ENCODE assay signal across 8 mouse cellular contexts in genomic region chr17:24455523-24456206, GRCm38 (mm10). TPM values are rescaled to one million over a fixed set of nuclear protein-coding genes. Genes with fewer than 3 reads are reported as not detected.
DNase-seq lines count a peak whose midpoint lies in the region; ATAC-seq and TF ChIP-seq lines count a peak whose summit lies in the region.
"Not testable (repeated sequence)": the region's sequence is repeated elsewhere in the genome, so short reads cannot be mapped to it uniquely, and the experiment has no call there.
"Had no signal": no experiment of that assay in that cellular context is flagged by ENCODE, and none has a peak within 500 bp of the region (broad histone marks: within the 10 kb centered on the region; RNA-seq: fewer than 3 reads in every experiment).

No protein-coding gene starts in this region.

- H3K4me3 ChIP-seq in G1E (ENCODE audit: low read depth, low read length) = peak overlapping the region; percentile 76; the same call in 1 of the 2 replicates
- H3K4me3 ChIP-seq in erythroblast, embryonic 14.5 days (replicated peaks) = peak overlapping the region; percentile 78
- peak overlapping the region; percentile 87 for H3K4me3 ChIP-seq in heart, embryonic 13.5 days
- peak overlapping the region; percentile 90; the same call in 1 of the 2 replicates for H3K4me3 ChIP-seq in intestine, embryonic 14.5 days (ENCODE audit: low read depth, low read length)
- H3K4me3 ChIP-seq in limb, embryonic 12.5 days (replicated peaks) = peak overlapping the region; percentile 83; the same call in 1 of the 2 replicates
- peak overlapping the region; percentile 33; the same call in 1 of the 2 replicates for H3K4me3 ChIP-seq in lung, embryonic 16.5 days (ENCODE audit: low read length)

- not testable (repeated sequence) for DNase-seq in G1E (ENCODE audit: low spot score); intestine, embryonic 14.5 days (ENCODE audit: low spot score)
- DNase-seq in naive thymus-derived CD4-positive, alpha-beta T cell, adult 2 months (ENCODE audit: low read depth) = peak; percentile 42

- peak overlapping the region; percentile 73 for H3K27ac ChIP-seq in heart, embryonic 13.5 days (replicated peaks)
- H3K27ac ChIP-seq in intestine, embryonic 14.5 days (ENCODE audit: low read depth) = 0 out of 2 replicates have a peak overlapping the region, but pooled peaks have one; percentile 22
- peak overlapping the region; percentile 42; the same call in 1 of the 2 replicates for H3K27ac ChIP-seq in limb, embryonic 12.5 days
- peak overlapping the region; percentile 55 for H3K27ac ChIP-seq in lung, embryonic 16.5 days (ENCODE audit: low read length)

- H3K27me3 ChIP-seq in G1E (ENCODE audit: insufficient read depth, low read length); erythroblast, embryonic 14.5 days (ENCODE audit: control insufficient read depth); heart, embryonic 13.5 days (replicated peaks); intestine, embryonic 14.5 days (replicated peaks; ENCODE audit: control insufficient read depth, insufficient read depth, low read length); limb, embryonic 12.5 days; lung, embryonic 16.5 days (ENCODE audit: control insufficient read depth, insufficient read depth, low read depth, low read length): not testable (repeated sequence)

- peak overlapping the region; percentile 80 for H3K4me2 ChIP-seq in heart, embryonic 13.5 days
- H3K4me2 ChIP-seq in intestine, embryonic 14.5 days (ENCODE audit: low read length) = peak overlapping the region; percentile 79
- peak overlapping the region; percentile 70 for H3K4me2 ChIP-seq in limb, embryonic 12.5 days
- peak overlapping the region; percentile 40 for H3K4me2 ChIP-seq in lung, embryonic 16.5 days (ENCODE audit: low read depth, low read length)

- H3K36me3 ChIP-seq in G1E (replicated peaks) = peaks cover 32% of the 10 kb centered on the region
- H3K36me3 ChIP-seq in erythroblast, embryonic 14.5 days (ENCODE audit: control insufficient read depth) = peaks cover 58% of the 10 kb centered on the region
- peaks cover 12% of the 10 kb centered on the region for H3K36me3 ChIP-seq in heart, embryonic 13.5 days
- peaks cover 16% of the 10 kb centered on the region for H3K36me3 ChIP-seq in intestine, embryonic 14.5 days (ENCODE audit: control insufficient read depth, insufficient read depth, low read length)
- peaks cover 13% of the 10 kb centered on the region for H3K36me3 ChIP-seq in limb, embryonic 12.5 days
- H3K36me3 ChIP-seq in lung, embryonic 16.5 days (ENCODE audit: control insufficient read depth, insufficient read depth, low read length) = not testable (repeated sequence)

- not testable (repeated sequence) for H3K9ac ChIP-seq in heart, embryonic 13.5 days; intestine, embryonic 14.5 days (ENCODE audit: low read length); limb, embryonic 12.5 days (replicated peaks); lung, embryonic 16.5 days (ENCODE audit: low read length)

- WGBS in heart, embryonic 13.5 days = 52% methylated on average over 10 of the region's 10 CpGs
- 52% methylated on average over 10 of the region's 10 CpGs for WGBS in intestine, embryonic 14.5 days
- WGBS in limb, embryonic 12.5 days = 53% methylated on average over 10 of the region's 10 CpGs
- WGBS in lung, embryonic 16.5 days = 51% methylated on average over 10 of the region's 10 CpGs

- peaks cover 32% of the 10 kb centered on the region for H3K4me1 ChIP-seq in G1E (ENCODE audit: insufficient read depth, low read depth, low read length)
- peaks cover 52% of the 10 kb centered on the region for H3K4me1 ChIP-seq in erythroblast, embryonic 14.5 days (ENCODE audit: control insufficient read depth)
- H3K4me1 ChIP-seq in heart, embryonic 13.5 days = peaks cover 20% of the 10 kb centered on the region
- H3K4me1 ChIP-seq in intestine, embryonic 14.5 days (replicated peaks; ENCODE audit: control insufficient read depth, insufficient read depth, low read length); limb, embryonic 12.5 days (replicated peaks): not testable (repeated sequence)
- peaks cover 11% of the 10 kb centered on the region for H3K4me1 ChIP-seq in lung, embryonic 16.5 days (replicated peaks; ENCODE audit: control insufficient read depth, insufficient read depth, low read length)

- TF ChIP-seq CTCF in G1E (IDR thresholded peaks at IDR 0.05; ENCODE audit: low read depth, low read length) = not testable (repeated sequence)

- not testable (repeated sequence) for ATAC-seq in G1E (ENCODE audit: extremely low read depth, insufficient number of reproducible peaks, low FRiP score, poor library complexity, severe bottlenecking); heart, embryonic 13.5 days (ENCODE audit: extremely low read depth, insufficient number of reproducible peaks, low FRiP score, low TSS enrichment)
- ATAC-seq in intestine, embryonic 14.5 days (replicated peaks; ENCODE audit: low FRiP score, low TSS enrichment, low read depth) = peak; percentile 5
- ATAC-seq in limb, embryonic 12.5 days (ENCODE audit: insufficient number of reproducible peaks, insufficient read depth, low FRiP score, low TSS enrichment, low read depth) = 0 out of 2 replicates have a peak, but pooled peaks have one; percentile 3
- ATAC-seq in lung, embryonic 16.5 days (ENCODE audit: low read depth) = peak; percentile 5

- H3K9me3 ChIP-seq in G1E (replicated peaks); erythroblast, embryonic 14.5 days (ENCODE audit: control insufficient read depth, low read length); heart, embryonic 13.5 days; intestine, embryonic 14.5 days (ENCODE audit: control insufficient read depth, low read length); limb, embryonic 12.5 days; lung, embryonic 16.5 days (ENCODE audit: control insufficient read depth, low read length): not testable (repeated sequence)

RNA-seq across cellular contexts. Expression of gene Dnase1l2, which starts 12.8 kb away (rescaled TPM):
- total RNA-seq in G1E (2014; fragmentation: Nextera tagmentation) (0.73 and 1.3 TPM in 2 replicates), G1E (2017) (1.7 and 2.3 TPM in 2 replicates)
- polyA plus RNA-seq in G1E (2012) = 0.05 and 0.18 TPM in 2 replicates
- polyA plus RNA-seq in erythroblast, embryonic 14.5 days (2012) = 0.15 TPM in 1 of 2 replicates, not detected in the other
- polyA plus RNA-seq in heart, embryonic 13.5 days (2015; fragmentation: Nextera tagmentation; extraction: Ambion mirVana) = 1.5 and 1.7 TPM in 2 replicates
- 2.4 TPM in 2 replicates for polyA plus RNA-seq in intestine, embryonic 14.5 days (2014; fragmentation: Nextera tagmentation; extraction: Ambion mirVana)
- polyA plus RNA-seq in limb, embryonic 12.5 days (2016; fragmentation: Nextera tagmentation; extraction: Ambion mirVana) = 2.8 and 3.4 TPM in 2 replicates
- polyA plus RNA-seq in lung, embryonic 16.5 days (2015; fragmentation: Nextera tagmentation; extraction: Ambion mirVana) = 1.6 and 2.8 TPM in 2 replicates

RNA-seq across cellular contexts. Expression of gene E4f1, which starts 14.4 kb away (rescaled TPM):
- 21.7 and 37.2 TPM in 2 replicates for total RNA-seq in G1E (2014; fragmentation: Nextera tagmentation)
- total RNA-seq in G1E (2017) = 17.4 and 18.4 TPM in 2 replicates
- 17.1 and 19.7 TPM in 2 replicates for polyA plus RNA-seq in G1E (2012)
- polyA plus RNA-seq in erythroblast, embryonic 14.5 days (2012) = 6.2 and 7.3 TPM in 2 replicates
- polyA plus RNA-seq in heart, embryonic 13.5 days (2015; fragmentation: Nextera tagmentation; extraction: Ambion mirVana) = 24.5 and 25.9 TPM in 2 replicates
- polyA plus RNA-seq in intestine, embryonic 14.5 days (2014; fragmentation: Nextera tagmentation; extraction: Ambion mirVana) = 23.2 and 23.8 TPM in 2 replicates
- 37.2 and 45.6 TPM in 2 replicates for polyA plus RNA-seq in limb, embryonic 12.5 days (2016; fragmentation: Nextera tagmentation; extraction: Ambion mirVana)
- polyA plus RNA-seq in lung, embryonic 16.5 days (2015; fragmentation: Nextera tagmentation; extraction: Ambion mirVana) = 28.8 and 30.5 TPM in 2 replicates

RNA-seq across cellular contexts. Expression of gene Pgp, which starts 14.5 kb away (rescaled TPM):
- 17.8 and 19.6 TPM in 2 replicates for total RNA-seq in G1E (2014; fragmentation: Nextera tagmentation)
- 13.3 and 13.9 TPM in 2 replicates for total RNA-seq in G1E (2017)
- 58.3 and 69.2 TPM in 2 replicates for polyA plus RNA-seq in G1E (2012)
- 13.0 and 15.1 TPM in 2 replicates for polyA plus RNA-seq in erythroblast, embryonic 14.5 days (2012)
- polyA plus RNA-seq in heart, embryonic 13.5 days (2015; fragmentation: Nextera tagmentation; extraction: Ambion mirVana) = 61.3 and 66.8 TPM in 2 replicates
- 73.1 and 81.0 TPM in 2 replicates for polyA plus RNA-seq in intestine, embryonic 14.5 days (2014; fragmentation: Nextera tagmentation; extraction: Ambion mirVana)
- polyA plus RNA-seq in limb, embryonic 12.5 days (2016; fragmentation: Nextera tagmentation; extraction: Ambion mirVana) = 54.9 and 56.6 TPM in 2 replicates
- polyA plus RNA-seq in lung, embryonic 16.5 days (2015; fragmentation: Nextera tagmentation; extraction: Ambion mirVana) = 43.9 and 50.6 TPM in 2 replicates

RNA-seq across cellular contexts. Expression of gene Bricd5, which starts 18.0 kb away (rescaled TPM):
- total RNA-seq in G1E (2014; fragmentation: Nextera tagmentation) (not detected in 2 replicates), G1E (2017) (0.33 and 0.58 TPM in 2 replicates)
- 0.23 and 0.27 TPM in 2 replicates for polyA plus RNA-seq in G1E (2012)
- not detected in 2 replicates for polyA plus RNA-seq in erythroblast, embryonic 14.5 days (2012)
- polyA plus RNA-seq in heart, embryonic 13.5 days (2015; fragmentation: Nextera tagmentation; extraction: Ambion mirVana) = 0.27 TPM in 1 of 2 replicates, not detected in the other
- polyA plus RNA-seq in intestine, embryonic 14.5 days (2014; fragmentation: Nextera tagmentation; extraction: Ambion mirVana) = 0.50 and 0.53 TPM in 2 replicates
- polyA plus RNA-seq in limb, embryonic 12.5 days (2016; fragmentation: Nextera tagmentation; extraction: Ambion mirVana) = not detected in 2 replicates
- not detected in 2 replicates for polyA plus RNA-seq in lung, embryonic 16.5 days (2015; fragmentation: Nextera tagmentation; extraction: Ambion mirVana)
- polyA plus RNA-seq: activated CD4-positive, CD25-positive, alpha-beta regulatory T cell, adult 4 months had no signal

RNA-seq across cellular contexts. Expression of gene Mlst8, which starts 23.2 kb away (rescaled TPM):
- total RNA-seq in G1E (2014; fragmentation: Nextera tagmentation) = 5.2 and 7.0 TPM in 2 replicates
- total RNA-seq in G1E (2017) = 17.2 and 19.7 TPM in 2 replicates
- 6.4 and 7.1 TPM in 2 replicates for polyA plus RNA-seq in G1E (2012)
- 1.4 and 1.7 TPM in 2 replicates for polyA plus RNA-seq in erythroblast, embryonic 14.5 days (2012)
- polyA plus RNA-seq in heart, embryonic 13.5 days (2015; fragmentation: Nextera tagmentation; extraction: Ambion mirVana) = 18.1 TPM in 2 replicates
- polyA plus RNA-seq in intestine, embryonic 14.5 days (2014; fragmentation: Nextera tagmentation; extraction: Ambion mirVana) = 32.3 and 32.7 TPM in 2 replicates
- 34.7 and 35.5 TPM in 2 replicates for polyA plus RNA-seq in limb, embryonic 12.5 days (2016; fragmentation: Nextera tagmentation; extraction: Ambion mirVana)
- polyA plus RNA-seq in lung, embryonic 16.5 days (2015; fragmentation: Nextera tagmentation; extraction: Ambion mirVana) = 28.1 and 29.8 TPM in 2 replicates

Comparison
In these comparisons a context has a peak if more than half of its experiments do, and no peak if none do; other contexts are left out.
1. H3K4me3 ChIP-seq: peak in every context shown above with its lines; median percentile 90 in intestine, embryonic 14.5 days; 87 in heart, embryonic 13.5 days; 83 in limb, embryonic 12.5 days; 78 in erythroblast, embryonic 14.5 days; 76 in G1E; 33 in lung, embryonic 16.5 days.
2. H3K27ac ChIP-seq: peak in every context shown above with its lines; median percentile 73 in heart, embryonic 13.5 days; 55 in lung, embryonic 16.5 days; 42 in limb, embryonic 12.5 days; 22 in intestine, embryonic 14.5 days.